Mouse (Mus musculus): Measurements from ENCODE around the gene Prr5l.

GRCm38 (mm10) chr2:101827626-101828025, 55.2 kb downstream of the Prr5l start:
- TF ChIP-seq POLR2A (IDR thresholded peaks at IDR 0.05; ENCODE audit: low read depth, low read length) (no peak), CTCF (IDR thresholded peaks at IDR 0.05; ENCODE audit: borderline replicate concordance, insufficient read depth, low read length) (no peak)

Data from embryonic fibroblast, embryonic 13.5 days (primary cell).